21 mouse cellular contexts compared by ENCODE assay signal in genomic region chr3:107153772-107154655, GRCm38 (mm10). TPM values are rescaled to one million over a fixed set of nuclear protein-coding genes. Genes with fewer than 3 reads are reported as not detected.
DNase-seq lines count a peak whose midpoint lies in the region; ATAC-seq and TF ChIP-seq lines count a peak whose summit lies in the region.
"Had no signal": no experiment of that assay in that cellular context is flagged by ENCODE, and none has a peak within 500 bp of the region (broad histone marks: within the 10 kb centered on the region; RNA-seq: fewer than 3 reads in every experiment).

No protein-coding gene starts in this region.

- TF ChIP-seq CTCF in kidney, adult 2 months (conservative IDR thresholded peaks at IDR 0.05; ENCODE audit: insufficient read depth, insufficient read length, low read depth, low read length): no peak

- WGBS in hindbrain, embryonic 16.5 days: 86% methylated on average over 11 of the region's 11 CpGs
- 95% methylated on average over 11 of the region's 11 CpGs for WGBS in hindbrain, embryonic 11.5 days
- 75% methylated on average over 11 of the region's 11 CpGs for WGBS in kidney, adult 2 months

- H3K4me3 ChIP-seq in hindbrain, embryonic 16.5 days (ENCODE audit: low read length): no peak overlapping the region
- H3K4me3 ChIP-seq in hindbrain, embryonic 11.5 days (ENCODE audit: low read depth, low read length): no peak overlapping the region
- no peak overlapping the region for H3K4me3 ChIP-seq in kidney, adult 2 months (ENCODE audit: insufficient read depth, low read depth, low read length)
- H3K4me3 ChIP-seq: liver, embryonic 15.5 days; neural tube, embryonic 15.5 days had no signal

- H3K9me3 ChIP-seq in hindbrain, embryonic 16.5 days (ENCODE audit: control insufficient read depth, low read length): no peaks in the 10 kb centered on the region
- H3K9me3 ChIP-seq in hindbrain, embryonic 11.5 days (ENCODE audit: control insufficient read depth, low read length): no peaks in the 10 kb centered on the region
- H3K9me3 ChIP-seq: liver, embryonic 15.5 days; neural tube, embryonic 15.5 days had no signal

- H3K27me3 ChIP-seq in hindbrain, embryonic 16.5 days (replicated peaks; ENCODE audit: control insufficient read depth, insufficient read depth, low read length): no peaks in the 10 kb centered on the region
- no peaks in the 10 kb centered on the region for H3K27me3 ChIP-seq in hindbrain, embryonic 11.5 days (ENCODE audit: control insufficient read depth, insufficient read depth, low read length)
- no peaks in the 10 kb centered on the region for H3K27me3 ChIP-seq in kidney, adult 2 months (replicated peaks; ENCODE audit: control insufficient read depth, insufficient read depth, low read length)
- H3K27me3 ChIP-seq: neural tube, embryonic 15.5 days; Patski had no signal

- peaks cover 3% of the 10 kb centered on the region; the same call in 1 of the 2 replicates for H3K4me1 ChIP-seq in hindbrain, embryonic 16.5 days (ENCODE audit: control insufficient read depth, insufficient read depth, low read depth, low read length)
- no peaks in the 10 kb centered on the region for H3K4me1 ChIP-seq in hindbrain, embryonic 11.5 days (replicated peaks; ENCODE audit: control insufficient read depth, insufficient read depth, low read length)
- H3K4me1 ChIP-seq in kidney, adult 2 months (ENCODE audit: control insufficient read depth, insufficient read depth, low read length): no peaks in the 10 kb centered on the region
- H3K4me1 ChIP-seq: liver, embryonic 15.5 days had no signal

- intact Hi-C loops in left cerebral cortex, postnatal 14 days (cut with DNase I): no loop called here

- no peaks in the 10 kb centered on the region for H3K36me3 ChIP-seq in hindbrain, embryonic 16.5 days (ENCODE audit: control insufficient read depth, insufficient read depth, low read length)
- no peaks in the 10 kb centered on the region for H3K36me3 ChIP-seq in hindbrain, embryonic 11.5 days (ENCODE audit: control insufficient read depth, insufficient read depth, low read length)
- no peaks in the 10 kb centered on the region for H3K36me3 ChIP-seq in kidney, adult 2 months (ENCODE audit: control insufficient read depth, insufficient read depth, low read length)
- H3K36me3 ChIP-seq: liver, embryonic 15.5 days; neural tube, embryonic 15.5 days had no signal

- no peak for DNase-seq in hindbrain, embryonic 11.5 days (ENCODE audit: low spot score)
- DNase-seq in cerebellum, adult 18-20 months: peak; percentile 42 to 59
- DNase-seq in kidney, adult 2 months: peak; percentile 51
- DNase-seq in kidney, postnatal 4 days: peak; percentile 3 to 24
- no peak for DNase-seq in left cerebral cortex, postnatal 14 days (ENCODE audit: low spot score in 2 of 2)
- no peak for DNase-seq in urinary bladder, postnatal 10 days (ENCODE audit: low spot score)
- DNase-seq: gastrocnemius, postnatal 14 days; heart, postnatal 4 days; lung, postnatal 10 days had no signal

- TF ChIP-seq POLR2A in kidney, adult 2 months (IDR thresholded peaks at IDR 0.05; ENCODE audit: low read depth, low read length): no peak

- no peak overlapping the region for H3K4me2 ChIP-seq in hindbrain, embryonic 16.5 days (ENCODE audit: low read length)
- H3K4me2 ChIP-seq in hindbrain, embryonic 11.5 days (replicated peaks; ENCODE audit: low read depth, low read length): no peak overlapping the region
- H3K4me2 ChIP-seq: heart, embryonic 11.5 days; liver, embryonic 15.5 days; neural tube, embryonic 15.5 days had no signal

- peak; percentile 44; the same call in 1 of the 2 replicates for ATAC-seq in hindbrain, embryonic 16.5 days
- no peak for ATAC-seq in hindbrain, embryonic 11.5 days (ENCODE audit: low FRiP score)
- ATAC-seq: forebrain, embryonic 16.5 days; Patski had no signal

- H3K27ac ChIP-seq in hindbrain, embryonic 16.5 days (ENCODE audit: low read depth, low read length): no peak overlapping the region
- no peak overlapping the region for H3K27ac ChIP-seq in hindbrain, embryonic 11.5 days (ENCODE audit: low read depth, low read length)
- H3K27ac ChIP-seq in kidney, adult 2 months (ENCODE audit: insufficient read depth, low read depth, low read length): no peak overlapping the region
- H3K27ac ChIP-seq: liver, embryonic 15.5 days; neural tube, embryonic 15.5 days had no signal

- no peak overlapping the region for H3K9ac ChIP-seq in hindbrain, embryonic 16.5 days (ENCODE audit: low read depth, low read length)
- no peak overlapping the region for H3K9ac ChIP-seq in hindbrain, embryonic 11.5 days (ENCODE audit: low read depth, low read length)
- H3K9ac ChIP-seq: liver, embryonic 15.5 days; neural tube, embryonic 15.5 days had no signal

RNA-seq across cellular contexts. Expression of gene Kcna10, which starts 28.8 kb away (rescaled TPM):
- not detected in 2 replicates for polyA plus RNA-seq in hindbrain, embryonic 16.5 days (2015; fragmentation: Nextera tagmentation; extraction: Ambion mirVana)
- not detected in 2 replicates for polyA plus RNA-seq in hindbrain, embryonic 11.5 days (2014; fragmentation: Nextera tagmentation; extraction: Ambion mirVana)
- polyA plus RNA-seq in kidney, adult 2 months (2012; rRNA removed): not detected in 2 replicates
- total RNA-seq in left cerebral cortex, postnatal 14 days (2021): not detected
- total RNA-seq: heart, postnatal 4 days; layer of hippocampus, postnatal 10 days had no signal
- polyA plus RNA-seq: embryonic facial prominence, embryonic 11.5 days; forebrain, embryonic 16.5 days; heart, embryonic 11.5 days; intestine, embryonic 14.5 days; limb, embryonic 11.5 days; liver, embryonic 15.5 days; neural tube, embryonic 15.5 days; Patski; small intestine, adult 2 months; stomach, embryonic 16.5 days had no signal

RNA-seq across cellular contexts. Expression of gene Kcna2, which starts 53.1 kb away (rescaled TPM):
- polyA plus RNA-seq in hindbrain, embryonic 16.5 days (2015; fragmentation: Nextera tagmentation; extraction: Ambion mirVana): 1.9 and 2.6 TPM in 2 replicates
- polyA plus RNA-seq in hindbrain, embryonic 11.5 days (2014; fragmentation: Nextera tagmentation; extraction: Ambion mirVana): 0.21 and 0.32 TPM in 2 replicates
- 0.23 and 0.34 TPM in 2 replicates for polyA plus RNA-seq in kidney, adult 2 months (2012; rRNA removed)
- 100 to 1,000 TPM in 1 of 2 experiments, 10 to 100 TPM in 1; 97.4 to 107 TPM for total RNA-seq in left cerebral cortex, postnatal 14 days (2021)
- polyA plus RNA-seq: limb, embryonic 11.5 days had no signal

Comparison
In these comparisons a context has a peak if more than half of its experiments do, and no peak if none do; other contexts are left out.
1. DNase-seq: peak in cerebellum, adult 18-20 months (2 of 2), kidney, adult 2 months (single experiment) and kidney, postnatal 4 days (2 of 2); none in hindbrain, embryonic 11.5 days (single experiment), left cerebral cortex, postnatal 14 days (0 of 2) and urinary bladder, postnatal 10 days (single experiment).